Mouse (Mus musculus): ENCODE results near the gene Gdpd1. TPM values are rescaled to one million over a fixed set of nuclear protein-coding genes. Genes with fewer than 3 reads are reported as not detected.
"Not testable (repeated sequence)": the region's sequence is repeated elsewhere in the genome, so short reads cannot be mapped to it uniquely, and the experiment has no call there.

The Gdpd1 gene
- polyA plus RNA-seq, 1 experiment from 2014 or later, result 25.0 TPM

DNA sequence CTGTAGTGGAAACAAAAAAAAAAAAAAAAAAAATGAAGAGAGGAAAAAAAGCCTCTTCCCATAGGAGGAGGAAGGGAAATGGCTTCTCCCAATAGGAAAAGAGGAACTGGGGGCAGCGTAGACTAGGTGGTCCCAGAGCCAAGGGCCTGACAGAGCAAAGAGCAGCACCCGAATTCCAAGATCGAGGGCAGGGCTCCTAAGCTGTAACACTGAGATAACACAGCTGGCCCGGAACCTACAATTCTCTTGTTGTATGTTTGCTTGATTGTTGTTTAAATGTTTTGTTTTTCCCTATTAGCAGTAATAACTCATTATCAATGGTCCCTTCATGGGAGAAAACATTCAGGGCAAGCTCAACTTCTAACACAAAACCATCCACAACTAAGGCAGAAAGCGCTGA is 26.9 kb downstream of the Gdpd1 start:
- WGBS, result 82% methylated on average over 5 of the region's 5 CpGs
- no peak for ATAC-seq (ENCODE audit: insufficient number of reproducible peaks, insufficient read depth, low FRiP score, low read depth)
- Histone ChIP-seq H3K4me3 (ENCODE audit: low read depth, low read length) (no peak overlapping the region), H3K27ac (ENCODE audit: low read length) (no peak overlapping the region), H3K9me3 (ENCODE audit: control insufficient read depth, low read depth, low read length) (no peaks in the 10 kb centered on the region), H3K4me2 (replicated peaks; ENCODE audit: low read depth, low read length) (no peak overlapping the region), H3K4me1 (ENCODE audit: control insufficient read depth, insufficient read depth, low read length) (no peaks in the 10 kb centered on the region), H3K27me3 (ENCODE audit: control insufficient read depth, insufficient read depth, low read length) (no peaks in the 10 kb centered on the region), H3K9ac (replicated peaks; ENCODE audit: low read depth, low read length) (no peak overlapping the region), H3K36me3 (ENCODE audit: control insufficient read depth, insufficient read depth, low read length) (no peaks in the 10 kb centered on the region; the same call in 1 of the 2 replicates)

DNA sequence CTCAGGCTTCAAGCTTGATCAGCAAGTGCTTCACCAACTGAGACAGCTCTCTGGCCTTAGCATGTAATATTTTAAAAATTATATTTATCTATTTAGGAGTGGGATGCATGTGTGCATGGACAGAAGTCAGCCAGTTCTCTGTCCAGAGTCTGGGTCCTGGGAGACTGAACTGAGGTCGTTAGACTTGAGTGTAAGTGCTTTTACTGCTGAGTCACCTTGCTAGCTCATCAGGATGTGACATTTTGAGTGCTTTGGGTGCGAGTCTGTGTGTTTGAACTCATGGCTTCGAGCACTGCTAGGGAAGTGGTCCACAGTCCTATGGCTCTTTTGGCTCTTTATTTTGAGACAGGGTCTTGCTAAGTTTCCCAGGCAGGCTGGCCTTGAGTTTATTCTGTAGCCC is 30.8 kb downstream of the Gdpd1 start:
- no peak for ATAC-seq (ENCODE audit: insufficient number of reproducible peaks, insufficient read depth, low FRiP score, low read depth)
- no peaks in the 10 kb centered on the region for H3K27me3 ChIP-seq (ENCODE audit: control insufficient read depth, insufficient read depth, low read length)
- no peak overlapping the region for H3K4me2 ChIP-seq (replicated peaks; ENCODE audit: low read depth, low read length)
- H3K9me3 ChIP-seq (ENCODE audit: control insufficient read depth, low read depth, low read length), result no peaks in the 10 kb centered on the region
- no peaks in the 10 kb centered on the region for H3K4me1 ChIP-seq (ENCODE audit: control insufficient read depth, insufficient read depth, low read length)
- H3K4me3 ChIP-seq (ENCODE audit: low read depth, low read length), result no peak overlapping the region
- H3K9ac ChIP-seq (replicated peaks; ENCODE audit: low read depth, low read length), result no peak overlapping the region
- no peak overlapping the region for H3K27ac ChIP-seq (ENCODE audit: low read length)
- 85% methylated on average over 3 of the region's 3 CpGs for WGBS
- H3K36me3 ChIP-seq (ENCODE audit: control insufficient read depth, insufficient read depth, low read length), result no peaks in the 10 kb centered on the region; the same call in 1 of the 2 replicates

DNA sequence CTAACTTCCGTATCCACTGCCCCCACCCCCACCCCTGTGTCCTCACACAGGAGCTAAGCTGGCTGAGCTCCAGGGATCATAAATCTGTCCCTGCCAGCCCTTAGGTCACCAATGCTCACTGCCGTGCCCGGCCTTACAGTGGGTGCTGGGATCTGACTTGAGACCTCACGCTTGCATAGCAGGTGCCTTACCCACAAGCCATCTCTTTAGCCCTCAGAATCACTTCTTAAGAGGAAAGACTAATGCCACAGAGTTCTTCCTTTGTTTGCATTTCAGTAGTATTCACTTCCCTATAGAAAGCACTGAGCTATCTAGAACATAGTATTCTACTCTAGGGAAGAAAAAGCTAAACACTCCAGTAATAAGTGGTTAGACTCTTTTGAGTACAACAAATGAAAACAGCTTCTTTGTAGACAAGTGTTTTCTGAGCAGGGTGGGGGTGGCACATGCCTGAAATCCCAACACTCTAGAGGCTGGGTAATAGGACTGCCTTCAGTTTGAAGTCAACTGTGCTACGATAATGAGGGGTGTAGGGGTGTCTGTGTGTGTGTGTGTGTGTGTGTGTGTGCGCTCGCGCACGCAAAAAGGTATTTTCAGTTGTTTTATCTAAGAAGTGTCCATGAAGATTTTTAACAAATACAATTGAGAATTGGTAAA is 34.4 kb downstream of the Gdpd1 start:
- no peak for ATAC-seq (ENCODE audit: insufficient number of reproducible peaks, insufficient read depth, low FRiP score, low read depth)
- no peak overlapping the region for H3K4me2 ChIP-seq (replicated peaks; ENCODE audit: low read depth, low read length)
- no peaks in the 10 kb centered on the region for H3K9me3 ChIP-seq (ENCODE audit: control insufficient read depth, low read depth, low read length)
- 77% methylated on average over 9 of the region's 9 CpGs for WGBS
- no peaks in the 10 kb centered on the region for H3K27me3 ChIP-seq (ENCODE audit: control insufficient read depth, insufficient read depth, low read length)
- H3K36me3 ChIP-seq (ENCODE audit: control insufficient read depth, insufficient read depth, low read length), result no peaks in the 10 kb centered on the region
- H3K9ac ChIP-seq (replicated peaks; ENCODE audit: low read depth, low read length), result no peak overlapping the region
- no peak overlapping the region for H3K4me3 ChIP-seq (ENCODE audit: low read depth, low read length)
- H3K27ac ChIP-seq (ENCODE audit: low read length), result no peak overlapping the region
- no peaks in the 10 kb centered on the region for H3K4me1 ChIP-seq (ENCODE audit: control insufficient read depth, insufficient read depth, low read length)

DNA sequence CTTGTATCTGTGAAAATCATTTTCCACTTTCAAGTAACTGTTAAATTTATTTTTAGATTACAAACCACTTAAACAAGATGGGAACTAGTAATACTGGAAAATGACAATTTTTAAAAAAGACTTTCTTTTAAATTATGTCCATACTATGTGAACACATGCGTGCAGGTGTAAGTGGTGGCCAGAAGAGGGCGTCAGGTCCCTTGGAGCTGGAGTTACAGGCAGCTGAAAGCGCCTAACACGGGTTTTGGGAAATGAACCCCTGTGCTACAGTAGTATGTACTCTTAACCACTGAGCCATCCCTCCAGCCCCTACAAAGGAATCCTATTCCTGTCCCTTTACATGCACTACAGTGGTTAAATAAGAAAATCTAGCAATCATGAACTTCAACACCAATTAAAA is 37.7 kb downstream of the Gdpd1 start:
- H3K4me2 ChIP-seq (replicated peaks; ENCODE audit: low read depth, low read length), result no peak overlapping the region
- H3K4me1 ChIP-seq (ENCODE audit: control insufficient read depth, insufficient read depth, low read length), result no peaks in the 10 kb centered on the region
- no peak overlapping the region for H3K27ac ChIP-seq (ENCODE audit: low read length)
- no peak overlapping the region for H3K9ac ChIP-seq (replicated peaks; ENCODE audit: low read depth, low read length)
- no peaks in the 10 kb centered on the region for H3K36me3 ChIP-seq (ENCODE audit: control insufficient read depth, insufficient read depth, low read length)
- no peak for ATAC-seq (ENCODE audit: insufficient number of reproducible peaks, insufficient read depth, low FRiP score, low read depth)
- H3K9me3 ChIP-seq (ENCODE audit: control insufficient read depth, low read depth, low read length), result no peaks in the 10 kb centered on the region
- no peaks in the 10 kb centered on the region for H3K27me3 ChIP-seq (ENCODE audit: control insufficient read depth, insufficient read depth, low read length)
- WGBS, result 62% methylated on average over 4 of the region's 4 CpGs
- H3K4me3 ChIP-seq (ENCODE audit: low read depth, low read length), result no peak overlapping the region

DNA sequence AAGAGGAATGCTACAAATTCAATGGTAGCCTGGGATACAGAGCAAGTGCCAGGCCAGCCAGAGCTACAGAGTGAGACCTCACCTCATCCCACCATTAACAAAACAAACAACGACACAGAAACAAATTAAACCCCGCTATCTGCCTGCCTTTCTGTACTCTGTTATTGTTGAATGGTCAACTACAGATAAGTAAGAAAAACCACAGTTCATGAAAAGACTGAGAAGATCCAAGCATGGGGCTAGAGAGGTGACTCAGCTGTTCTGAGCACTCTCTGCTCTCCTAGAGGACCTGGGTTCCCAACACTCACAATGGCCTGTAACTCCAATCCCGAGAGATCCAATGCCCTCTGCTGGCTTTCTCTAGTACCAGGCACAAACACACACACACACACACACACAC is 45.6 kb downstream of the Gdpd1 start:
- ATAC-seq (ENCODE audit: insufficient number of reproducible peaks, insufficient read depth, low FRiP score, low read depth), result no peak
- WGBS, result 81% methylated on average over 3 of the region's 3 CpGs
- H3K27me3 ChIP-seq (ENCODE audit: control insufficient read depth, insufficient read depth, low read length), result no peaks in the 10 kb centered on the region

DNA sequence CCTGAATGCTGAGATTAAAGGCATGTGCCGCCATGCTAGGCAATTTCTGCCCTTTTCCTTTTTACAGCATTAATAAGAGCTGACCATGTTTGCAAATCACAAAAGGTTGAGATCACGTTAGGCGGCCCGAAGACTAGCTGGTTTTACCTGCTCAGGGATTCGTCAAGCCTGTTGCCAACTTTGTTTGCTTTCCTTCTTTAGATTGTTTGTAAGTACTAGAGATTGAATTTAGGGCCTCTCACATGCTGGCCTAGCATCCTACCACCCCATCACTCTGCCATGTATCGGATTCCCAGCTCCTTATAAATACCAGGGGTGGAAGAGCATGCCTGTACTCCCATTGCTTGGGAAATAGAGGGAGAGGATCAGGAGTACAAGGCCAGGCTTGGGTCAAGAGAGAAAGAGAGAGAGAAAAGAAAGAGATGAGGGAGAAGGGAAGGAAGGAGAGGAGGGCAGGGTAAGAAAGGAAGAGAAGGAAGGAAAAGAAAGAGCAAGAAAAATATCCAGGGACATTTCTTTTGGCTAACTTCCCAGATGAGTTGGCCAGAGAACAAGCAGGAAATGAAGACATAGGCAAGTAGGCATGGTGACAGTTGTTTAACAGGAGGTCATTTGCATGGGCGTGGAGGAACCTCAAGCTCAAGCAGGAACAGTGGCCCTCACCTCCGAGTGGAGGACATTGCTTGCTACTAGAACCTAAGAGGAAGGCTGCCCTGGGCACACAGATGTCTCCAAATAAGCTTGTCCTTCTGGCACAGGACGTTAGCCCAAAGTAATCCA is 47.6 kb downstream of the Gdpd1 start:
- Histone ChIP-seq H3K9ac (replicated peaks; ENCODE audit: low read depth, low read length) (no peak overlapping the region), H3K9me3 (ENCODE audit: control insufficient read depth, low read depth, low read length) (no peaks in the 10 kb centered on the region), H3K27me3 (ENCODE audit: control insufficient read depth, insufficient read depth, low read length) (no peaks in the 10 kb centered on the region), H3K4me3 (ENCODE audit: low read depth, low read length) (no peak overlapping the region), H3K27ac (ENCODE audit: low read length) (no peak overlapping the region), H3K4me2 (replicated peaks; ENCODE audit: low read depth, low read length) (no peak overlapping the region), H3K4me1 (ENCODE audit: control insufficient read depth, insufficient read depth, low read length) (peaks cover 6% of the 10 kb centered on the region; the same call in 1 of the 2 replicates), H3K36me3 (ENCODE audit: control insufficient read depth, insufficient read depth, low read length) (no peaks in the 10 kb centered on the region)
- no peak for ATAC-seq (ENCODE audit: insufficient number of reproducible peaks, insufficient read depth, low FRiP score, low read depth)
- 68% methylated on average over 9 of the region's 9 CpGs for WGBS

More for the DNA sequence above, 45.6 kb downstream of the Gdpd1 start:
- no peaks in the 10 kb centered on the region for H3K9me3 ChIP-seq (ENCODE audit: control insufficient read depth, low read depth, low read length)
- no peak overlapping the region for H3K4me3 ChIP-seq (ENCODE audit: low read depth, low read length)
- H3K4me2 ChIP-seq (replicated peaks; ENCODE audit: low read depth, low read length), result no peak overlapping the region
- no peaks in the 10 kb centered on the region for H3K36me3 ChIP-seq (ENCODE audit: control insufficient read depth, insufficient read depth, low read length)
- no peak overlapping the region for H3K27ac ChIP-seq (ENCODE audit: low read length)
- H3K9ac ChIP-seq (replicated peaks; ENCODE audit: low read depth, low read length), result no peak overlapping the region
- peaks cover 6% of the 10 kb centered on the region; the same call in 1 of the 2 replicates for H3K4me1 ChIP-seq (ENCODE audit: control insufficient read depth, insufficient read depth, low read length)

DNA sequence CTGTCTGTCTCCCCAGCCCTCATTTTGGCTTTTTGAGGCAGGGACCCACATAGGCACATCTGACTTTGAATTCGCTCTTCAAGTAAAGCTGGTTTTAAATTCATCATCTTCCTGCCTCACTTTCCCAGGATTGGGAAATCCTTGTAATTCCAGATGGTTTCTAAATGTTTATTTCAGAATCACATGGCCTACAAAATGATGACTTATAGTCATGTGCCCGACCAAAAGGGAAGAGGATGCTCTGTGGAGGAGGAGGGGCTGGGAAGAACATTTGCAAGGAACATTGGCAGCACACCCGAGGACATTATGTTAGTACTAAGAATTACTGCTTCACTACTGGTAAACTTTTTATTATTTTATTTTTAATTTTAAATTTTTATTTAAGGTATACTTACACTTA is 48.5 kb downstream of the Gdpd1 start:
- 51% methylated on average over 3 of the region's 3 CpGs for WGBS
- ATAC-seq (ENCODE audit: insufficient number of reproducible peaks, insufficient read depth, low FRiP score, low read depth), result no peak
- no peaks in the 10 kb centered on the region for H3K9me3 ChIP-seq (ENCODE audit: control insufficient read depth, low read depth, low read length)
- no peak overlapping the region for H3K4me3 ChIP-seq (ENCODE audit: low read depth, low read length)
- no peak overlapping the region for H3K4me2 ChIP-seq (replicated peaks; ENCODE audit: low read depth, low read length)
- no peak overlapping the region for H3K27ac ChIP-seq (ENCODE audit: low read length)
- H3K4me1 ChIP-seq (ENCODE audit: control insufficient read depth, insufficient read depth, low read length), result peaks cover 6% of the 10 kb centered on the region; the same call in 1 of the 2 replicates
- H3K36me3 ChIP-seq (ENCODE audit: control insufficient read depth, insufficient read depth, low read length), result no peaks in the 10 kb centered on the region
- H3K9ac ChIP-seq (replicated peaks; ENCODE audit: low read depth, low read length), result no peak overlapping the region
- no peaks in the 10 kb centered on the region for H3K27me3 ChIP-seq (ENCODE audit: control insufficient read depth, insufficient read depth, low read length)

DNA sequence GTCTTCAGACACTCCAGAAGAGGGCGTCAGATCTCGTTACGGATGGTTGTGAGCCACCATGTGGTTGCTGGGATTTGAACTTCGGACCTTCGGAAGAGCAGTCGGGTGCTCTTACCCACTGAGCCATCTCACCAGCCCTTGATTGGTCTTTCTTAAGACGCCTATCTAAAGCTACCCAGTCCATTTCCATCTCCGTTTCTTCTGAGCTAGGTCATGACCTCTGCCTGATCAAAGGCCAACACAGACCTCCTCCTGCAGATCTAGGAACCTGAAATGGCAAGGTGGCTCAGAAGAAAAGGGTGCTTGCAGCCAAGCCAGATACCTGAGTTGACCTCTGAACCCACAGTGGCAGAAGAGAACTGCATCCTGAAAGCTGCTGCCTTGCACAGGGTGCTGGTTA is 50.6 kb downstream of the Gdpd1 start:
- H3K4me3 ChIP-seq (ENCODE audit: low read depth, low read length); H3K27me3 ChIP-seq (ENCODE audit: control insufficient read depth, insufficient read depth, low read length); H3K4me1 ChIP-seq (ENCODE audit: control insufficient read depth, insufficient read depth, low read length); H3K36me3 ChIP-seq (ENCODE audit: control insufficient read depth, insufficient read depth, low read length); H3K4me2 ChIP-seq (replicated peaks; ENCODE audit: low read depth, low read length); H3K9ac ChIP-seq (replicated peaks; ENCODE audit: low read depth, low read length); H3K27ac ChIP-seq (ENCODE audit: low read length); ATAC-seq (ENCODE audit: insufficient number of reproducible peaks, insufficient read depth, low FRiP score, low read depth); H3K9me3 ChIP-seq (ENCODE audit: control insufficient read depth, low read depth, low read length): not testable (repeated sequence)
- WGBS, result 54% methylated on average over 4 of the region's 8 CpGs
